8 mouse cellular contexts compared by ENCODE assay signal in genomic region chr2:20547686-20548624, GRCm38 (mm10).
DNase-seq lines count a peak whose midpoint lies in the region; ATAC-seq and TF ChIP-seq lines count a peak whose summit lies in the region.

No protein-coding gene starts in this region.

- peak; percentile 12 to 41 for DNase-seq in lung, adult 18-20 months
- no peak for DNase-seq in lung, postnatal 14 days
- peak; percentile 35 for DNase-seq in hindbrain, embryonic 14.5 days (ENCODE audit: low spot score)
- peak; percentile 50 for DNase-seq in lung, embryonic 14.5 days
- no peak for DNase-seq in cerebellum, adult 9-10 months
- DNase-seq in right cerebral cortex, postnatal 10 days (ENCODE audit: low spot score in 2 of 2), result no peak
- DNase-seq in right cerebral cortex, postnatal 25 days, result no peak

- H3K27ac ChIP-seq in hindbrain, embryonic 14.5 days, result no peak overlapping the region
- H3K27ac ChIP-seq in lung, embryonic 14.5 days (ENCODE audit: low read depth), result peak overlapping the region; percentile 78
- H3K27ac ChIP-seq in stomach, embryonic 16.5 days (ENCODE audit: low read length), result peak overlapping the region; percentile 92

- peak overlapping the region; percentile 9; the same call in 1 of the 2 replicates for H3K4me3 ChIP-seq in hindbrain, embryonic 14.5 days (replicated peaks; ENCODE audit: low read length)
- peak overlapping the region; percentile 18 for H3K4me3 ChIP-seq in lung, embryonic 14.5 days (ENCODE audit: low read depth, low read length)
- peak overlapping the region; percentile 32 for H3K4me3 ChIP-seq in stomach, embryonic 16.5 days (replicated peaks; ENCODE audit: low read length)

- H3K9ac ChIP-seq in hindbrain, embryonic 14.5 days, result no peak overlapping the region
- no peak overlapping the region for H3K9ac ChIP-seq in lung, embryonic 14.5 days
- peak overlapping the region; percentile 36 for H3K9ac ChIP-seq in stomach, embryonic 16.5 days (ENCODE audit: low read length)

- H3K4me1 ChIP-seq in hindbrain, embryonic 14.5 days (replicated peaks; ENCODE audit: control insufficient read depth, insufficient read depth, low read length), result peaks cover 11% of the 10 kb centered on the region
- peaks cover 4% of the 10 kb centered on the region; the same call in 1 of the 2 replicates for H3K4me1 ChIP-seq in lung, embryonic 14.5 days (ENCODE audit: insufficient read depth)
- peaks cover 18% of the 10 kb centered on the region for H3K4me1 ChIP-seq in stomach, embryonic 16.5 days (ENCODE audit: control insufficient read depth, insufficient read depth, low read length)

- H3K36me3 ChIP-seq in hindbrain, embryonic 14.5 days (replicated peaks; ENCODE audit: control insufficient read depth, insufficient read depth), result no peaks in the 10 kb centered on the region
- H3K36me3 ChIP-seq in lung, embryonic 14.5 days (ENCODE audit: insufficient read depth), result no peaks in the 10 kb centered on the region
- no peaks in the 10 kb centered on the region for H3K36me3 ChIP-seq in stomach, embryonic 16.5 days (ENCODE audit: control insufficient read depth, insufficient read depth, low read length)

- H3K27me3 ChIP-seq in hindbrain, embryonic 14.5 days (ENCODE audit: control insufficient read depth, insufficient read depth, low read length), result peaks cover 6% of the 10 kb centered on the region; the same call in 1 of the 2 replicates
- no peaks in the 10 kb centered on the region for H3K27me3 ChIP-seq in lung, embryonic 14.5 days (ENCODE audit: insufficient read depth, low read length)
- no peaks in the 10 kb centered on the region for H3K27me3 ChIP-seq in stomach, embryonic 16.5 days (ENCODE audit: control insufficient read depth, insufficient read depth, low read length)

- H3K4me2 ChIP-seq in hindbrain, embryonic 14.5 days (replicated peaks), result peak overlapping the region; percentile 49
- peak overlapping the region; percentile 44 for H3K4me2 ChIP-seq in lung, embryonic 14.5 days
- peak overlapping the region; percentile 53 for H3K4me2 ChIP-seq in stomach, embryonic 16.5 days (ENCODE audit: low read depth, low read length)

- H3K9me3 ChIP-seq in hindbrain, embryonic 14.5 days (ENCODE audit: control insufficient read depth, low read length), result no peaks in the 10 kb centered on the region
- H3K9me3 ChIP-seq in lung, embryonic 14.5 days (ENCODE audit: low read depth, low read length), result no peaks in the 10 kb centered on the region
- H3K9me3 ChIP-seq in stomach, embryonic 16.5 days (replicated peaks; ENCODE audit: control insufficient read depth, low read length), result no peaks in the 10 kb centered on the region

- no peak for ATAC-seq in hindbrain, embryonic 14.5 days (ENCODE audit: low FRiP score)
- peak; percentile 85 for ATAC-seq in lung, embryonic 14.5 days (ENCODE audit: insufficient read depth)
- ATAC-seq in stomach, embryonic 16.5 days (ENCODE audit: insufficient read depth, low FRiP score), result peak; percentile 77

- TF ChIP-seq CTCF in lung, embryonic 14.5 days (IDR thresholded peaks at IDR 0.05; ENCODE audit: low read depth), result no peak

- 17% methylated on average over 18 of the region's 18 CpGs for WGBS in hindbrain, embryonic 14.5 days
- WGBS in lung, embryonic 14.5 days, result 31% methylated on average over 18 of the region's 18 CpGs
- WGBS in stomach, embryonic 16.5 days, result 35% methylated on average over 18 of the region's 18 CpGs

Comparison
In these comparisons a context has a peak if more than half of its experiments do, and no peak if none do; other contexts are left out.
1. DNase-seq: peak in lung, adult 18-20 months (2 of 2), hindbrain, embryonic 14.5 days (single experiment) and lung, embryonic 14.5 days (single experiment); none in lung, postnatal 14 days (single experiment), cerebellum, adult 9-10 months (single experiment), right cerebral cortex, postnatal 10 days (0 of 2) and right cerebral cortex, postnatal 25 days (single experiment).
2. Peak in every context shown above with its lines, with median percentiles within 50 percentile points of each other: H3K4me2 ChIP-seq and H3K4me3 ChIP-seq.